Mouse (Mus musculus): ENCODE measurements around the gene Tmem97.

Gene Tmem97

DNA sequence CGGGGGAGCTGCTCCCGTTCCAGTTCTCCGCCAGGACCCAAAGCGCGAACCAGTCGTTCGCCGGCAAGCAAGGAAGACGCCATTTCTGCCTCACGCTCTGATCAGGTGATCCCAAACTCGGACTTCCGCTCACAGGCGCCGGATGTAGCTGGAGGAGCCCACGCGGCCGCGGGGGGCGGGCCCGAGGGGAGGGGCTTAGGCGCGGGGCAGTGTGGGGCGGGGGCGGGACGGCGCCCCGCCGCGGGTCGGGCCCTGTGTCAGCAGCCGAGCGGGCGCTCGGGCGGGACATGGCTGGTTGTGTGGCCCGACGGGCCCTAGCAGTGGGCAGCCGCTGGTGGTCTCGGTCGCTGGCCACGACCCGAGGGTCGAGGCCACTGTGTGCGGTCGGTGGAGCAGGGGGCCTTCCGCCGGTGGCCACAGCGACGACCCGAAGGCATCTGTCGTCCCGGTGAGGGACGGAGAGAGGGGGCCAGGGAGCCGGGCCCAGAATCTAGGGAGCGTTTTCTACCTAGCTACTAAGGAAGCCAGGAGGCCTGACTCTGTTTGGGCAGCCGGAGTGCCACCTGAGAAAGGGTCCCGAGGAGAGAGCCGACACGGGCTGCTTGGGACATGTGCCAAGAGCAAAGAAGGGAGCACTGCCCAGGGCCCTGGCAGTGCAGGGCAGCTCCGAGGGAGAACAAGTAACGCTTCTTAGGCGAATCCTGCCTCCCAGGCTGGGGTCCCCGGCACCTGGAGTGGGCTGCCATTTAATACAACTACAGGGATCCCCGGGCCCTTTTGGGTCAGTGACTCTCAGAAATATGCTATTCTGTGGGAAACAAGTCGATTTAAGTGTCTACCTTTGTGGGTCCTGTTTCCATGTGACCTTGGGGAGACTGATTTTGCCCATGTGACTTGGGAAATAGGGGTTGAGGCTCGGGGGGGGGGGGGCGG is 38.3 kb downstream of the Tmem97 start, which contains the start of the genes Tmem199 and Poldip2:
TSS of gene Tmem199 (minus strand) at position 148 of the 933 bp plus-strand sequence.
TSS of gene Poldip2 (plus strand) at position 169 of the 933 bp plus-strand sequence.
- peak; percentile 85 to 92 for DNase-seq

GRCm38 (mm10) chr11:78509148-78509547 is 41.4 kb downstream of the Tmem97 start:
- no peak for DNase-seq

GRCm38 (mm10) chr11:78505430-78505829 is 45.1 kb downstream of the Tmem97 start:
- DNase-seq = no peak

GRCm38 (mm10) chr11:78502909-78503650 is 47.5 kb downstream of the Tmem97 start, which contains the start of gene Sebox:
Gene Sebox, plus strand, starts transcription at chr11:78503447.
- peak; percentile 88 to 91 for DNase-seq

- no peak for DNase-seq
Observed at GRCm38 (mm10) chr11:78501529-78501928, 49.0 kb downstream of the Tmem97 start.

- no peak for DNase-seq
Observed at GRCm38 (mm10) chr11:78500623-78501202, 49.9 kb downstream of the Tmem97 start.

GRCm38 (mm10) chr11:78499543-78499942 is 51.0 kb downstream of the Tmem97 start:
- no peak for DNase-seq

DNA sequence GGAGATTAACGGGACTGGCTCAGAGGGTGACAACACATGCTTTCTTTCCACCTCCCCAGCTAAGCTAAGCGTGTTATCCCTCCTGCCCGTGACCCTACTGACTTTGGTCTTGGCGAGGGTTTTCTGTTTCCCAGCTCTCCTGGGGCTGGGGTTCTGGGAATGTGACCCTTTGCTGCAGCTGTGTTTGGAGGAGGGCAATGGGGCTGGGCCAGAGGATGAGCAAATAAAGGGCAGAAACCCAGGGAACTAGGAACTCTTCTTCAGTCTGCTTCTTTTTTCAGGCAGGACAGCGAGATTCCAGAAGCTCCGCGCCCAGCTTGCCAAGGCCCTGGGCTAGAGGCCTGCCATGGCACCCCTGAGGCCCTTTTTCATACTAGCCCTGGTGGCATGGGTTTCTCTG is 51.6 kb downstream of the Tmem97 start, which contains the start of gene Vtn:
TSS of gene Vtn (plus strand) at position 88 of the 400 bp plus-strand sequence.
- DNase-seq = no peak

DNA sequence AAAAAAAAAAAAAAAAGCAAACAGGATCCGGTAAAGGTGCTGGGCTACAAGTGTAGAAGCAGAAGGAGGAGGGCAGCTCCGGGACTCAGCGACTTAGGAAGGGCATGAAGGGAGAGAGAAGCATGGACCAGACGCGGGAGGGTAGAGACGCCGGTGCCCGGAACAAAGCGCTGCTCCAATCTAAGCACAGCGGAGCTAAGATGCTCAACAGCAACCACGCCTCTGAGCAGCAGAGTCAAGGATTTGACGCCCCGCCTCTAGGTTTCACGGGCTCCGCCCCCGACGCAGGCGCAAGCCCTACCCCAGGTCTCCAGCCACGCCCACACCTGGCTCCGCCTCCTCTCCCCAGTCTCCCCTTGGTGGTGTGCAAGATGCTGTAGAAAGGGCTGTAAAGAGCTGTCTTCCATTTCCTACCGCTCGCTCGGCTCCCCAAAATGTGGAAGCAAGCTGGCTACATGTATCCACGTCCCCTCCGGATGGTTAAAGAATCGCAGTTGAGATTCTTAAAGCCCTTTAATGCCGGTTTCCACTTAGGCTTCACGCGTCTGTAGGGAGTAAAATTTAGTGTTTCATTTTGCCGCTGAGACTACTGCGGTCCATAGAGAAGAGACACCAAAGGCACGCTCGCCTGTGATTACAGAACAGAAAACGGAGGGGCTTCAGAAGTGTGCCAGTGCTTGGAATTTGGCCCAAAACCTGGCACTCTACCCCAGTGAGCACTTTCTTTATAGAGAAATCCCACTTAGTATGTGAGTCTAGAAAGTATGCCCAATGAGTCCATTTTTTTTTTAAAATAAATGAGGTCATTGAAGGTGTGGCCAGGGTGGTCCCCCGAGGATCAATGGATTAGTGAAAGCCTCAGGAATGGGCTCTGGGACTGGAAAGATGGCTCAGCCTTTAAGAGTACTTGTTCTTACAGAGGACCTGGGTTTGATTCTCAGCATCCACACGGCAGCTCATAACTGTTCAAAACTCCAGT is 52.7 kb downstream of the Tmem97 start, which contains the start of gene Sarm1:
TSS of gene Sarm1 (minus strand) at position 211 of the 979 bp plus-strand sequence.
- peak; percentile 96 to 99 for DNase-seq

- peak; percentile 58 to 62 for DNase-seq
Observed at GRCm38 (mm10) chr11:78497071-78497541, 53.5 kb downstream of the Tmem97 start.

- no peak for DNase-seq
Observed at GRCm38 (mm10) chr11:78495904-78496303, 54.7 kb downstream of the Tmem97 start.
